Mouse (Mus musculus): ENCODE measurements around the gene Ryr1.

Ryr1 gene

DNA sequence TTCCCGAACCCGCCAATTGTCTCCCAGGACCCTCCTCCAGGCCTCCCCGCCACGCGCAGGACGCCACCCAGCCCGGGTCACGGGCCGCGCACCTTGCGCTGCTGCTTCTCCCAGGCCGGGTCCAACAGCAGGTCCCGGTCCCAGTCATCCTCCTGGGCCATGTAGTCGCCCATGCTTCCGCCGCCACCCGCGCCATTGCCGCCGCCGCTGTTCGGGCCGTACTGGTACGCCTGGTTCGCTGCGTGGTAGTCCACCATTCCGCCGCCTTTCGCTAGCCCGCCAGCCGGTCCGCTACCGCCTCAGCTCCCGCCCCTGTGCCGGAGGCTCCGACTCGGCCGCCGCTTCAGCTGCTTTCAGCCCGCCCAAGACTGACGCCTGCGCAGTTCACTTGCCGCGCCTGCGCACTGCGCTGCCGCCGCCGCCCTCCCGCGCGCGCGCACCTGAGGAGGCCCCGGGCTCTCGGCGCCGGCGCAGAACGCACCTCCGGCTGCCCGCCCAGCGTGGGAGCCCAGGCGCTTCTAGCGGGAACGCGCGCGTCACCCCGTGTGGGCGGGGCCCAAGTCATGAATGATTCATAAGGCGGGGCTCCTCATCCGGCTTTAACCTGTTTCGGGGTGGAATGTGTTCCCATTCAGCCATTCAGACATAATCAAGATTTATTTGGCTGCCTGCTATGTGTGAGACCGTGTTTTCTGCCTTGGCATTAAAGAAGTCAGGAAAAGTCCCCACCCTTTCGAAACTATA is 162.9 kb downstream of the Ryr1 start, which contains the start of gene Actn4:
Actn4 (minus strand) TSS at position 414 of the 744 bp plus-strand sequence.
- DNase-seq (ENCODE audit: low spot score in 2 of 2), result peak; percentile 98 to 99

DNA sequence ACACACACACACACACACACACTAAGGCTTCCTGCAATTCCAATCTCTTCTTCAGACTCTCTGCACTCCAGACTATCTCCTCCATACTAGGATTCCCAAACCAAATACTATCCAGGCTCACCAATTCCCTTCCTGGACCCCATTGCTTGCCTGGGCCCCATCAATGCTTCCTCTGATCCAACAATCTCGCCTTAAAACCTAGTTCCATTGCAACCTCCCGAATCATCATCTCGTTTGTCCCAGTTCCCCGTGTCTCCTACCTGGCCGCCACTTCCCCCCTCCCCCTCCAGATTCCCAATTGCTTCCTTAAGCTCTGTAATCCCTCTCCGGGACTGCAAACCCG is 163.4 kb downstream of the Ryr1 start:
- no peak for DNase-seq (ENCODE audit: low spot score in 2 of 2)

DNA sequence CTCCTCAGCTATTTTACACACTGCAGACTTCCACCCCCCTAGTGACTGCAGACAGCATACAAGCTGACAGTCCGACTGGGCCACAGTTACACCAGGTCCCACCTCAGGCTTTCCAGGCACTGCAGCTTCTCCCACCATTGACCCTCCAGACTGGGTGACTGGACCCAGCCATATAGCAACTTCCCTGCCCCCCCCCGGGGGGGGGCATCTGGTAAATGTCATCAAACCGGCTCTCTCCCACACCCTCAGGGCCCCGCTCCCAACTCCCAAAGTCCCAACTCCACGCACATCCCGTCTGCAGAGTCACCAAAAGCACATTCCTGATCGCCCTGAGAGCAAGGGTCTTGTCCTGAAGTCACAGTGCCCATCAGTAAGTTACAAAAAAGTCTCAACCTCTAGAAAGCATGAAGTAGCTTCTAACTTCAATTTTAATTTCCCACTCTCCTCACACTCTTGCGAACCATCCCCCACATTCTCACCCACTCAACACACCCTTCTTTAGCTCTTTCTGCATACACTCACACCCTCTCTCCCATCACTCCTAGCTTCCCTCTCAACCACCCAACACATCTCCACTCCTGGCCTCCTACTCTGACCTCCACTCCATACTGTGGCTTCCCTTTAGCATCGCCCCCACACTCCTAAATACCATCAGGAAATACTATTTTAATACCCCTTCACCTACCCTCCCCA is 164.5 kb downstream of the Ryr1 start:
- DNase-seq (ENCODE audit: low spot score in 2 of 2), result no peak

DNA sequence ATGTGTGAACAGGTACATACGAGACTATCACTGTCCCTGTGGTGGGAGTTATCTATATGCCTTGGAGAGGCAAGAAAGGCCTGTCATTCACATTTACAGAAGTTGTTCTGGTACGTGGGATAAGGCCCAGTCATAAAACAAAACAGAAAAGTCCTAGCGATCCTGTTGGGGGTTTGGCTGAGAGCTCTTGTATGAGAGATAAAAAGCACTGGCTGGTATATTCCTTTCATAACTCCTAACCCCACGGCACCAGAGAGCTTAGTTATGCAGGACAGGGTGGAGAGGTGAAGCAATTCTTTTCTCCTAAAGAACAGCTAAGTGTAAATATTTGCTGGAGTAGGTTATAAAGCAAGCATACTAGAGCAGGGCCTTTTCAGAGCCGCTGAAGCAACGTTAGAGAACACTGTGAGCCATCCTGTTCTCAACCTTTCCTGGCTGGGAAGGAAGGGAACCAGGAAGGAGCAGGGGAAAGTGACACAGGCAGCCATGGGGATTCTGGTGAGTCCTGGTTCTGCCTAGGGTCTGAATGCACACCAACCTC is 165.4 kb downstream of the Ryr1 start:
- no peak for DNase-seq (ENCODE audit: low spot score in 2 of 2)

DNA sequence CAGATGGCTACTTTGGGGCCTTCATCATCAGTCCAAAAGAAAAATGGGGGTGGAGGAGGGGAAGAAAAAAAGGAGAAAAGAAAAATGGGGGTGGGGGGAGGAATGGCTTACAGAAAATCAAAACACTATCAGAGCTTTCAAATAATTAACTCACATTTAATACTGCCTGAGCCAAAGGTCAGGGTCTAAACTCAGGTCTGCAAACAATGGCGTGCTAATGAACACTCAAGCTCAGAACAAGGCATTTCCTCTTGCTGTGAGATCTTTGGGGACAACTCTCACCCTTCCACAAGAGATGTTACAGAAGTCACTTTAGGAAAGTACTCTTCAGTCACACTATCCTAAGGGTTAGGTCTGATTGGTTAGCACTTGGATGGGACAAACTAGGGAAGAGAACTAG is 166.2 kb downstream of the Ryr1 start:
- no peak for DNase-seq (ENCODE audit: low spot score in 2 of 2)

DNA sequence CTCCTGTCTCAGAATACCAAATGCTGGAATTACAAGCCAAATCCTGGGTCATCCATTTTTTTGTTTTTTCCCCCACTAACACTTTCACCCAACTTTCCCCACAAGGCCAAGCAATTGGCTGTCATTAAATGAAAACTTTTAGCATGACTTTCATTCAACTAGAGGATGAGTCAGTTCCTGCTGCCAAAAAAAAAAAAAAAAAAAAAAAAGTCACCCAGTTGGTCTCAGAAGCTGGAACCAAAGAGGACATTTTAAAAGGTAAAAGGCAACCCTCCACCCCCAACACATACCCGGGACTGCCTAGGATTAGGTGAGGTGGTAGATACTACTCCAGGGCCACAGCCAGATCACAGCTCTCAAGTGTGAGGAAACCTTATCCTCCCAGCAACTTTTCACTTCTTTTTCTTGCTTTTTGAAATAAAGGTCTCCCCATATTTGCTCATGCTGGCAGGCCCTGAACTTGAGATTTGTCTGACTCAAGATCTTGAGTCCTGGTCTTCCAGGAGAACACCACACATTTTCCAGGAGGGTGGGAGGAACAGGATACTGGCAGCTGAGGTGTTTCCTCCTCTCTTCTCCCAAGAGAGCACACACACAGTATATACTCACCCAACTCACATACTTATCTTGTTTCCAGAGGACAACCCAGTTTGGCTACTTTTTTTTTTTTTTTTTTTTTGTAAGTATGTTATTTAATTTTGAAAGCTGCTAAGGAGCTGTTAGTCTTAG is 166.8 kb downstream of the Ryr1 start:
- DNase-seq (ENCODE audit: low spot score in 2 of 2), result no peak

DNA sequence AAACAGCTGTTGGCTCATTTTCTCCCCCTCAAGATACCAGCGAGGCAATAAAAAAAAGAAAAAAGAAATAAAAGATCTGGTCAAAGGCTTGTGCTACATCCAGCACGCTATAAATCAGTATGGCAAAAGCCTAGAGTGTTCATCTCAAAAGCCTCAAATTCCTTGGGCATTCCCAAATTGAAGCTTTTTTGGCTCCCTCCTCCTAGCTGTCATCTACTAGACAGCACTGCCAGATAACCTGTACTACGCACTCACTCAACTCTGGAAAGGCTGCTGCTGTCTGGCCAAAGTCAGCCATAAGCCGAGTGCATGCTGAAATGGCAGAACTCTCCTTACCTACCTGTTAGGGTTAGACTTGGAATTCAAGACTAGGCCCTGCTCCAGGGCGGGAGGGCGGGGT is 167.7 kb downstream of the Ryr1 start:
- no peak for DNase-seq (ENCODE audit: low spot score in 2 of 2)

DNA sequence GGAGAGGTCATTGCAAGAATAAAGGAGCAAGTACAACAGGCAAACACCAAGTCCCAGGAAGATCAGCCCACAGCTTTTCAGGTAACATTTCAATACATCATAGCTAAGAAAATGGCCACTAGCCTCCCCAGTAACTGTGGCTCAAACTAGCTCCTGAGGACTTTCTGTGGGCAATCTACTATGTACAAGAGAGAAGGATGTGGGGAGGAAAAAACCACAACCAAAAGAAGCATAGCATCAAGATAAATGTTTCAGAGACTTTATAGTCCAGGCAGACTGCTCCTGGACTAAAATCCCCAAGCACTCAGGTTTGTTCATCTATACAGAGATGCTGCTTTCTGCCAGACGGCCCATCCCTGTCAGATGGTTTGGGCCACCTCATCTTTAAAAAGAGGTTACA is 168.7 kb downstream of the Ryr1 start:
- no peak for DNase-seq (ENCODE audit: low spot score in 2 of 2)

DNA sequence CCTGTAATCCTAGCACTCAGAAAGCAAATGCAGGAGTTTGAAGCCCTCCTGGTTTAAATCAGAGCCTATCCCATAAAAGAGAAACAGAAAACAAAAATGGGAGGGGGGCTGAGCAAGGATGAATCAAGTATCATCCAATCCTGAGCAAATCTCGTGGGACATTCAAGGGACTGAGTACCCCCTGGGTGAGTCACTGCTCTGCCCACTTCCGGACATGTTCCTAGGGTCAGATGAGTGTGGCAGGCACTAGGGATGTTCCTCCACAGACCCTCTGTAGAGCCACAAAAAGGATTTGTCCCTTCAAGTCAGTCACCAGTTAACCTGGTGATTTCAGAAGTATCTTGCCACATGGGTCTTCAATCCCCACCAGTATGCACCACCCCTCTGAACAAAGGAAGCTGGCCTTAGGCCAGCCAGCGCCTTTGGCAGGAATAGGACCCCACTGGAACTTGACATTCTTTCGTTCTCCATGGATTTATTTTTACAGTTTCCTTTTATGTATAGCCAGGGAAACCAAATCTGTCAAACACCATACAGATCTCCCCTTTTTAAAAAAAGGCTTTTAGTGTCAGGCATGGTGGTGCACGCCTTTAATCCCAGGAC is 169.6 kb downstream of the Ryr1 start:
- DNase-seq (ENCODE audit: low spot score in 2 of 2), result no peak

DNA sequence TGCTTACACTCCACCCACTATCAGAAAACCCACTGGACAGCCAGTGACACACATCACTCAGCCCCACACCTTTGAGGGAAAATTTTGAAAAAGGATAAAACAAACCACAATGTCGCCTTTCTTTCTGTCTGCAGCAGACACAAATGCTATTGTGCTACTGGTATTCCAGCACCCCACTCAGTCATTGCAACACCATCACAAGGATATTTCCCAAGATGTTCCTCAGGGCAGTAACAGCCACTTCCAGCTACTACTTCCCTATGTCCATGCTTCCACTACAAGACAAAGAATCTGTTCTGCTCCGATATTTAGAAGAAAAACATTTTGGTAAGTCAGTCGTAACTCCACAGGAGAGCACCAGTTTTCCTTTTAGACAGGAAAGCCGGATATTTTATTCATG is 170.2 kb downstream of the Ryr1 start:
- no peak for DNase-seq (ENCODE audit: low spot score in 2 of 2)

DNA sequence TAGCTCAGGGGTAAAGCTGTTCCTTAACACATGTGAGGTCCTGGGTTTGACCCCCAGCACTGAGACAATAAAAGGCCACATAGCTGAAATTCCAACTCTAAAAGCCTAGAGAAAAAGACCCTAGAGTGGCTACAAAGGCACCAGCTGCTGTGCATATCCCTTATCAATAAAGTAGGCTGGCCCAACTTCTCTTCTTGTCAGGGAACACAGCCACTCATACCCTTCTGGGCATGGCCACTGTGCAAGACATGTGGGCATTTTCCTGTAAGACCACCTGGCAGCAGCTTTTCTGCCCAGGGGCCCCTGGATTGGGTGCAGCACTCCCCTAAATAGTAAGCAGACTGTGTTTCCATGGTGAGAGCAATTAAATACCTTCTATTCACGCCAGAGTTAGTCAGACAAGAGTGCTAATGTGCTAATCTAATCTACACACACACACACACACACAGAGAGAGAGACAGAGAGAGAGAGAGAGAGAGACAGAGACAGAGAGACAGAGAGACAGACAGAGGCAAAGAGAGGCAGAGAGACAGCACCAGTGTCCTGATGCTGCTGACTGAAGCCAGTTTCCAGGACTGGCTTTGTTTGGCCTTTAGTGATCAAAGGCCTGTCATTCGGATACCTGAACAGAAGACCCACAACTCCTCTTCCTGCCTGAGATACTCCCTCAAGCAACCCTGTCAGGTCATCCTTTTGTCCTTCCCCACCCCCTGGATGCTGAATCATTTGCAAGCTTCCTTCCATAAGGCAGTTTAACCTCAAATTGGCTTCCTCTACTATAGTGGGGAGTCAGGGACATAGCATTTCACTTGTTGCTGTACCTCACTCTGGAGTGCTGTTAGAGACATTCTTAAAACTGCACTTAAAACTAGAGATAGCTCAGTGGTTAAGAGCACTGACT is 171.3 kb downstream of the Ryr1 start:
- no peak for DNase-seq (ENCODE audit: low spot score in 2 of 2)

Data from thymus, postnatal 10 days (tissue).